Mouse (Mus musculus) midbrain, embryonic 14.5 days (tissue): ENCODE measurements at regions not wholly inside any gene's neighbourhood (a gene's known extent, or its start where the extent isn't known, plus 50 kb on each side); places are given as distances from the start of the nearest gene placed in this dataset.

Experiments used
- ATAC-seq: fragments of 200-750 bp; cut with Nextera tagmentation; 2 replicates; pipeline ENCODE4 v1.8.0; 2017; ENCODE audit warnings: moderate number of reproducible peaks, moderate library complexity; ENCODE audit not compliant: low FRiP score, low TSS enrichment
- DNase-seq: peaks from one replicate; pipeline ENCODE4 v3.0.0-alpha.2; 2015
- H3K27ac ChIP-seq: fragments of 300-500 bp; sonication (generic); replicated peaks from 2 replicates; pipeline ENCODE4 v1.5.1; 2014; ENCODE audit warnings: mild to moderate bottlenecking, low read depth, low read length, moderate library complexity
- H3K27me3 ChIP-seq: fragments of 300-500 bp; sonication (generic); 2 replicates; pipeline ENCODE4 v1.6.1; 2014; ENCODE audit warnings: low read length, control low read depth, mixed read lengths; ENCODE audit not compliant: control insufficient read depth, insufficient read depth
- H3K36me3 ChIP-seq: fragments of 300-500 bp; sonication (generic); 2 replicates; pipeline ENCODE4 v1.6.1; 2014; ENCODE audit warnings: low read length, control low read depth; ENCODE audit not compliant: control insufficient read depth, insufficient read depth
- H3K4me1 ChIP-seq: fragments of 300-500 bp; sonication (generic); 2 replicates; pipeline ENCODE4 v1.6.1; 2014; ENCODE audit warnings: mild to moderate bottlenecking, antibody characterized with exemption, low read length, control low read depth; ENCODE audit not compliant: control insufficient read depth, insufficient read depth
- H3K4me2 ChIP-seq: fragments of 300-500 bp; sonication (generic); 2 replicates; pipeline ENCODE4 v1.6.1; 2014; ENCODE audit warnings: mild to moderate bottlenecking, low read length, moderate library complexity
- H3K4me3 ChIP-seq: fragments of 300-500 bp; sonication (generic); replicated peaks from 2 replicates; pipeline ENCODE4 v1.5.1; 2014; ENCODE audit warnings: low read depth, low read length
- H3K9ac ChIP-seq: fragments of 300-500 bp; sonication (generic); replicated peaks from 2 replicates; pipeline ENCODE4 v1.6.1; 2014; ENCODE audit warnings: mild to moderate bottlenecking, low read length, moderate library complexity
- H3K9me3 ChIP-seq: fragments of 300-500 bp; sonication (generic); 2 replicates; pipeline ENCODE4 v1.6.1; 2016; ENCODE audit warnings: low read length, control low read depth, mixed read lengths; ENCODE audit not compliant: control insufficient read depth
- WGBS: fragments of 180-500 bp; shearing (Covaris S2); extraction: QIAGEN DNeasy Blood & Tissue Kit; methylation state at CpG from one replicate; pipeline ENCODE4 v1.1.7; 2014; 5-methylcytosine and 5-hydroxymethylcytosine counted together

DNA sequence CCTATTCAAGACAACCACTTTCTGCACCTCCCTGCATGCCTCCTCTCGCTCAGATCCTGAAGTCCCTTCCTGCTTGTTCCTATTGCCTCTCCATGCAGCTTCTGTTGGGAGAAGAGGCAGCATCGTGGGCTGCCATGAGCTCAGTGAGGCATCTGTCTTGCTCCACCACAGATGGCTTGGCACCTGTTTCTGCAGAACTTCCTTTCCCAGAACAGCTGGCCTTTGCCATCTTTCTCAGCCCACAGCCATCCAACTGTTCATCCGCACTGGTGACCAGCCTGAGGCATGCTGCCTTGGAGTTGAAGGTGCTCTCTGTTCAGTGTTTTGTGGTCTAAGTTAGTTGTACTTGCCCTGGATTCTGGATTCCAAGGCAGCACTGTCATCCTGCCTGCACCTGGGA is 312.5 kb downstream of the Cmpk2 start:
- Histone ChIP-seq H3K27ac (no peak overlapping the region), H3K9me3 (no peaks in the 10 kb centered on the region; the same call in 1 of the 2 replicates), H3K36me3 (no peaks in the 10 kb centered on the region), H3K4me3 (no peak overlapping the region), H3K4me1 (peaks cover 6% of the 10 kb centered on the region), H3K27me3 (no peaks in the 10 kb centered on the region), H3K9ac (no peak overlapping the region), H3K4me2 (no peak overlapping the region)
- DNase-seq (no peak), ATAC-seq (no peak)
- 86% methylated on average over 3 of the region's 3 CpGs for WGBS

DNA sequence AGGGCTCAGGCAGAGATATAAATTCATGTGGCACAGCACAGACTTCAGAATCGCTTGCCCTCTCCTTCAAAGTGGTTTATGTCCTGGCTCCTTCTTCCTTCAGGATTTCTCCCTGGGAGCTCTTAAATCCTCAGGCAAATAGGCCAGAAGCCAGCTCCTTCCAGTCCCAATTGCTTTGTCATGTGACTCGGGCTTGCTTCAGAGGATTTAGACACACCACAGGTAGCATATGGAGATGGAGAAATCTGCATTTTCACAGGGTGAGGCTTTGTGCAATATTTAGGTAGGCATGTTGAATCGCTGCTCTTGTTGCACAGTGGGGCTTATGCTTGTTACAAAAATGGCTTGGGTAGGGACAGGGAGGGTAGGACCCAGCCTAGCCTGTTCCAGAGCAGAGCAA is 309.8 kb downstream of the Cmpk2 start:
- no peak overlapping the region for H3K4me3 ChIP-seq
- DNase-seq, result peak; percentile 41
- 40% methylated on average over 3 of the region's 3 CpGs for WGBS
- no peak for ATAC-seq
- H3K9me3 ChIP-seq, result no peaks in the 10 kb centered on the region; the same call in 1 of the 2 replicates
- H3K36me3 ChIP-seq, result no peaks in the 10 kb centered on the region
- peak overlapping the region; percentile 52; the same call in 1 of the 2 replicates for H3K27ac ChIP-seq
- H3K9ac ChIP-seq, result no peak overlapping the region
- no peaks in the 10 kb centered on the region for H3K27me3 ChIP-seq
- H3K4me1 ChIP-seq, result peaks cover 6% of the 10 kb centered on the region
- no peak overlapping the region for H3K4me2 ChIP-seq

DNA sequence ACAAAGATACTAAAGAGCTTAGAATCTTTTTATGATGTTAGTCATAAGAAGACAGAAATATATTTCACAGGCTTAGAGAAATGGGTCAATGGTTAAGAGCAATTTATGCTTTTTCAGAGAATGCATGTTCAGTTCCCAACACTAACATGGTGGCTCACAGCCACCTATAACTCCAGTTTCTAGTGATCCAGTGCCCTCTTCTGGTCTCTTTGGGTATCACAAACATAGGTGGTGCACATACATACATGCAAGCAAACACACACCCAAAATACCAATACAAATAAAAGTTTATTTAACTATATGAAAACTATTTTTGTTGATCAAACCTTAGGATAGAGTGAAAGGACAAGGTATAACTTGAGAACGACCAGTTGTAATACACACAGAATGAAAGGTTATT is 308.0 kb downstream of the Cmpk2 start:
- Histone ChIP-seq H3K9ac (no peak overlapping the region), H3K9me3 (no peaks in the 10 kb centered on the region; the same call in 1 of the 2 replicates), H3K4me2 (no peak overlapping the region), H3K27me3 (no peaks in the 10 kb centered on the region), H3K4me1 (peaks cover 6% of the 10 kb centered on the region), H3K4me3 (no peak overlapping the region), H3K36me3 (no peaks in the 10 kb centered on the region), H3K27ac (no peak overlapping the region)
- ATAC-seq (no peak), DNase-seq (no peak)
- 100% methylated on average over 1 of the region's 1 CpGs for WGBS

DNA sequence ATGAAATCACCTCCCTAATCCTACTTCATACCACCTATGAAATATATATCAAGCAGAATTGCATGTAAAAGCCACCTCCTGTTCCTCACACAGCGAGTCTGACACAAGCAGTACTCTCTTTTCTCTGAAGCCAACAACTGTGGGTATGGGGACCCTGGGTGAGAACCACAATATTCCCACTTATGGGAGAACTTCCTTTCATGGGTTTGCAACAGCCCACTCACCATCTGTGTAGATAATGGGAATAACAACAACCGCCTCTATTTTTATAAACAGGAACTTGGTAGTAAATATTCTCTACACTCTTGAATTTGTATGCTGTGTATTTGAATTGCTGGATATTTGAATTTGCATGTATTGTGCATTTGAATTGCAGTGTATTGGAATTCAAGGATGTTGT is 305.0 kb downstream of the Cmpk2 start:
- H3K36me3 ChIP-seq, result no peaks in the 10 kb centered on the region
- DNase-seq (no peak), ATAC-seq (no peak)
- WGBS, result 92% methylated on average over 2 of the region's 2 CpGs
- H3K9ac ChIP-seq, result no peak overlapping the region
- peaks cover 6% of the 10 kb centered on the region for H3K4me1 ChIP-seq
- H3K9me3 ChIP-seq, result no peaks in the 10 kb centered on the region; the same call in 1 of the 2 replicates
- no peak overlapping the region for H3K4me3 ChIP-seq
- no peak overlapping the region for H3K27ac ChIP-seq
- no peaks in the 10 kb centered on the region for H3K27me3 ChIP-seq
- no peak overlapping the region for H3K4me2 ChIP-seq

DNA sequence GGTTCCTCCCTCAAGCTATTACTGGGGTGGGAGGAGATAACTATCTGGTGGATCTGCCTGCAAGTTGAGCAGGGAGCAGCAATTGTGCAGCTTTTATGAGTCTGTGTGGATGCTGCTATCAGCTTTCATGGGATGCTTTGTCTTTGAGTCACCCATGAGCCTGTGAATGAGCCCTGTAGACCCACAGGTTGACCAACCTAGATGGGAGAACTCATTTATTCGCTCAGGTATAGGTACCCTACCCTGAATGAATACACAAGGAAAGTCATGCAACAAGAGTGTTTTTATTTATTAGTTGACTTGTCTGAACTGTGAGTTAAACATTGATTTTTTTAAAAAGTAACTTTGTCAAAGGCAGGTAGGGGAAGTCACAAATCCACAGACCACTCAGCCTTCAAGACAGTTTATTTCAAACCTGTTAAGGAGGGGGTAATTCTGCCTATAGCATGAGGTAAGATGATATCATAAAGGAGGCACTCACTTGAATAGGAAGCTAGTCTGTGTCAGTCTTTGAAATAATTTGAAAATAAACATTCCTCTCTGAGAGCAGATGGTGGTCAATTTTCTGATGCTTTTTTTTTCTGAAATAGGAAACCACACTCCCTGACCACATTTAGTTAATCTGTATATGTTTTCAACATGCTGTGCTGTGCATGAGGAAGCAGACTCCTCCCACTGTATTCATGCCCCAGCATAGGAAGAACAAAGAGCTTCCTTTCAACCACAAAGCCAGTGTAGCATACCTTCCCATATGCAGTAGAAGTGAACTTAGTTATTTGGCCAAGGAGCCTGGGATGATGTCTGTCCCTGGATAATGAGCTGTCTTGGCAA is 302.0 kb downstream of the Cmpk2 start:
- no peak overlapping the region for H3K27ac ChIP-seq
- no peak for ATAC-seq
- no peak overlapping the region for H3K9ac ChIP-seq
- no peak overlapping the region for H3K4me3 ChIP-seq
- H3K27me3 ChIP-seq, result no peaks in the 10 kb centered on the region
- H3K9me3 ChIP-seq, result no peaks in the 10 kb centered on the region
- no peak overlapping the region for H3K4me2 ChIP-seq
- H3K4me1 ChIP-seq, result no peaks in the 10 kb centered on the region
- H3K36me3 ChIP-seq, result no peaks in the 10 kb centered on the region
- no peak for DNase-seq
- 90% methylated on average over 1 of the region's 1 CpGs for WGBS

DNA sequence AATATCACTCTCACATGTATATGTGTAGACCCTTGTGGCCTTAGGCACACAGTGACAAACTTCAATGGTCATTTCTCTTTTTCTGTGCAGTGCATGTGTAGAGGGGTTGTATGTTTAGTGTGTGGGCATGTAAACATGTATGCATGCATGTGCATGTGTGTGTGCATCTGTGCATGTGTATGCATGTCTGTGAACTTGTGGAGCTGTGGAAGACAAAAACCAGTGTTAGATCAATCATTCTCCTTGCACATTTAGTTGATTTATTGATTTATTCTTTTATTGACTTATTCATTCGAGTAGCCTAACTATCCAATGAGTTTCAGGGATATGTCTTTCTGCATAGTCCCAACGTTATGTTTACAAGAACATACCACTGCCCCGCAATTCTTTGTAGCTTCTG is 298.5 kb downstream of the Cmpk2 start:
- DNase-seq, result no peak
- no peaks in the 10 kb centered on the region for H3K9me3 ChIP-seq

DNA sequence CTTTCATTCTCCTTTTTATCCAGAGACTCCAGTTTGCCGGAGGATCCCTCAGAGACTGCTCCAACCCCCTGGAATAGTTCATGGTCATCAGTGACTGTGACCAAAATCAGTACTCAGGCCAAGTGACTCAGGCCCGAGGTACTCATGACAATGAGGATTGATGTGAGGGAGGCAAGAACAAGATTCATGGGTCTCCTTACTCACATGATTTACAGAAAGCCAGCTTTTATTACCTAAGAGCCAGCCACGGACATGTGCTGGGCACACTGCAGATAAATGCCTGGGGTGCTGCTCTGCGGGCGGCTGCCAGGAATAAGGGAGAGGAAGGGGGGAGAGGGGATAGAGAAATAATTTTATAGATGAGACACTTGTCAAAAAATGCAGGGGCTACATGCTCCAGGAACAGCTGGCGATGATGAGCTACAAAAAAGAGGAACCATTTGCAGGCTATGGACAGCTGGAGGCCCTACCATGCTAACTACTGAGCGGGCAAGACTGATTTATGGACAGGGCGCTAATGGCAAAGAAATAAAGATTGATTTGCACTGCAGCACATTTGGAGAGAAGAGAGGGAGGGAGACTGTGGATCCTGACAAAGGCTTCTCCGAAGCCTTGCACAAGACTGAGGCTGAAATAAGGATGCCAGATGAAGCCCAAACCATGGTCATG is 289.8 kb downstream of the Cmpk2 start:
- ATAC-seq (no peak), DNase-seq (no peak)
- Histone ChIP-seq H3K9me3 (no peaks in the 10 kb centered on the region), H3K4me3 (no peak overlapping the region), H3K36me3 (no peaks in the 10 kb centered on the region), H3K4me2 (no peak overlapping the region), H3K27me3 (no peaks in the 10 kb centered on the region), H3K9ac (no peak overlapping the region), H3K27ac (no peak overlapping the region), H3K4me1 (no peaks in the 10 kb centered on the region)
- 84% methylated on average over 9 of the region's 9 CpGs for WGBS

More for the DNA sequence above, 298.5 kb downstream of the Cmpk2 start:
- H3K4me3 ChIP-seq, result no peak overlapping the region
- H3K4me2 ChIP-seq, result no peak overlapping the region
- no peaks in the 10 kb centered on the region for H3K4me1 ChIP-seq
- H3K36me3 ChIP-seq, result no peaks in the 10 kb centered on the region
- 83% methylated on average over 3 of the region's 3 CpGs for WGBS
- H3K27ac ChIP-seq, result no peak overlapping the region
- H3K9ac ChIP-seq, result no peak overlapping the region
- H3K27me3 ChIP-seq, result no peaks in the 10 kb centered on the region
- ATAC-seq, result no peak

DNA sequence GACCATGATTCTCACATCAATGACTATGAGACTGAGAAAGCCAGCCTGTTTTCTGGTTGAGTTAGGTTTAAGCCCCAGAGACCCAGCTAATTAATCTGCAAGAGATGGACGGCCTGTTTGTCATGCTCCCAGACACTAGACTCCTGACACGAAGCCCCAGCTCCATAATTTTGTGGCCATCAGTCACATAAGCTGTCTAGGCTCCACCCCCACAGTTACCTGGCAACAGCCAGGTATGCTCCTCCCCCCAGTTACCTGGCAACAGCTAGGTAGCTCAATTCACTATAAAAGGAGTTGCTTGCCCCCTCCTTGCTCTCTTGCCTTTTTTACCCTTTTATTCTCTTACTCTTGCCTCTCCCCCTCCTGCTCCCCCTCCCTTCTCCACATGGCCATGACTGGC is 287.3 kb downstream of the Cmpk2 start:
- peak; percentile 26 for DNase-seq
- Histone ChIP-seq H3K27ac (no peak overlapping the region), H3K36me3 (no peaks in the 10 kb centered on the region), H3K4me1 (no peaks in the 10 kb centered on the region), H3K9ac (no peak overlapping the region), H3K4me2 (no peak overlapping the region), H3K27me3 (no peaks in the 10 kb centered on the region), H3K4me3 (no peak overlapping the region), H3K9me3 (no peaks in the 10 kb centered on the region)
- WGBS, result 21% methylated on average over 2 of the region's 2 CpGs
- ATAC-seq, result no peak

DNA sequence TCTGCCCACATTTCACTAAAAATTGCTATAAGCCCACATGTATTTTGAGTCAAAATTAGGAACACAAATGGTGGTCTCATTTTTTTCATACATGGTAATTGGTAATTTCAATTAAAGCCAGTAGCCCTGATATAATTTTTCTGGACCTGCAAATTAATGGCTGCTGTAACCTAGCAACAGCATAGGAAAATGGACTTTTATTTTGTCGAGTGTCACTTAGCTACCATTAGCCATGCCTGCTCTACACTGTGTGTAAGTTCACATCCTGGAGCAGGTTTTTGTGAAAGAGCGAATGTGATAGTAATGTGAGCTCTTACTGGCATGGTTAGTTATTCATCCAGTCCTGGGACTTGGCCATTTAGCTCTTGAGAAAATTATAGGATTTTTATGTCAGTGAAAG is 285.6 kb downstream of the Cmpk2 start:
- DNase-seq, result peak; percentile 56
- no peak overlapping the region for H3K4me2 ChIP-seq
- 69% methylated on average over 2 of the region's 2 CpGs for WGBS
- no peak overlapping the region for H3K27ac ChIP-seq
- H3K36me3 ChIP-seq, result no peaks in the 10 kb centered on the region
- H3K4me3 ChIP-seq, result no peak overlapping the region
- no peak overlapping the region for H3K9ac ChIP-seq
- H3K4me1 ChIP-seq, result no peaks in the 10 kb centered on the region
- no peak for ATAC-seq
- H3K9me3 ChIP-seq, result no peaks in the 10 kb centered on the region
- H3K27me3 ChIP-seq, result no peaks in the 10 kb centered on the region
